Mouse (Mus musculus) forebrain, embryonic 16.5 days (tissue): Measurements from ENCODE around the gene Gse1. TPM values are rescaled to one million over a fixed set of nuclear protein-coding genes. Genes with fewer than 3 reads are reported as not detected.
A peak's percentile ranks its signal among the peaks of the same experiment; 100 is the strongest.

ENCODE experiments used
- ATAC-seq: fragments of 200-750 bp; cut with Nextera tagmentation; 2 replicates; pipeline ENCODE4 v1.8.0; 2017; ENCODE audit warnings: mild to moderate bottlenecking, moderate library complexity
- H3K27ac ChIP-seq: fragments of 300-500 bp; sonication (generic); 2 replicates; pipeline ENCODE4 v1.5.1; 2014; ENCODE audit warnings: low read length, control low read depth
- H3K27me3 ChIP-seq: fragments of 300-500 bp; sonication (generic); replicated peaks from 2 replicates; pipeline ENCODE4 v1.6.1; 2014; ENCODE audit warnings: low read length; ENCODE audit not compliant: control insufficient read depth, insufficient read depth
- H3K36me3 ChIP-seq: fragments of 300-500 bp; sonication (generic); 2 replicates; pipeline ENCODE4 v1.6.1; 2014; ENCODE audit not compliant: control insufficient read depth, insufficient read depth
- H3K4me1 ChIP-seq: fragments of 300-500 bp; sonication (generic); replicated peaks from 2 replicates; pipeline ENCODE4 v1.6.1; 2014; ENCODE audit warnings: low read length; ENCODE audit not compliant: control insufficient read depth, insufficient read depth
- H3K4me2 ChIP-seq: fragments of 300-500 bp; sonication (generic); 2 replicates; pipeline ENCODE4 v1.6.1; 2014; ENCODE audit warnings: mild to moderate bottlenecking, low read length, control low read depth
- H3K4me3 ChIP-seq: fragments of 300-500 bp; sonication (generic); replicated peaks from 2 replicates; pipeline ENCODE4 v1.5.1; 2014; ENCODE audit warnings: mild to moderate bottlenecking, low read length, control low read depth
- H3K9ac ChIP-seq: fragments of 300-500 bp; sonication (generic); replicated peaks from 2 replicates; pipeline ENCODE4 v1.6.1; 2014; ENCODE audit warnings: low read depth, low read length, control low read depth
- H3K9me3 ChIP-seq: fragments of 300-500 bp; sonication (generic); 2 replicates; pipeline ENCODE4 v1.6.1; 2016; ENCODE audit warnings: low read length; ENCODE audit not compliant: control insufficient read depth
- WGBS: fragments of 180-500 bp; shearing (Covaris S2); extraction: QIAGEN DNeasy Blood & Tissue Kit; methylation state at CpG from one replicate; pipeline ENCODE4 v1.1.7; 2014; 5-methylcytosine and 5-hydroxymethylcytosine counted together
- polyA plus RNA-seq: library from polyadenylated mRNA; unstranded; fragments of >200 nt; fragmentation: Nextera tagmentation; extraction: Ambion mirVana; gene quantifications from 2 replicates; pipeline ENCODE4 v1.2.1, GENCODE M21; 2015

Gene Gse1
- polyA plus RNA-seq, 1 experiment from 2014 or later, result 34.9 TPM

DNA sequence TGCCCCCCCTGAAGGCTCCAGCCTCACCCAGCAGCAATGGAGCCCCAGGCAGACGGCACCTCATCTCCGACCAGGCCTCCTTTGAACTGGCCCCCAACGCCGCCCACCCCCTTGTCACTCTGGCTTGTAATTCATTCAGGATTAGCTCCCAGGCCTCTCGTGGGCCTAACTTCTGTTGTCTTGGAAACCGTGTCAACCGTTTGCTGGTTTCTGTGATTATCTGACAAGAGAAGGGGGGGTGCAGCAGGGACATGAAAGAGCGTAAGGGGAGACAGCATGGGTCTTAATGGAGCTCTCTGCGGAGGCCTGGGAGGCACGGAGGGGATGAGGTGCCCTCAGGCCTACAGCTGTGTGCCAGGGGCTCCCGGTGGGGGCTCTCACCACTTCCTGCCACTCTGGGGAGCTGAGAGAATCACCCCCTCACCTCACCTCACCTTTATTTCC, 269.3 kb downstream of the Gse1 start:
- no peak overlapping the region for H3K4me3 ChIP-seq
- ATAC-seq, result peak; percentile 12; the same call in 1 of the 2 replicates

DNA sequence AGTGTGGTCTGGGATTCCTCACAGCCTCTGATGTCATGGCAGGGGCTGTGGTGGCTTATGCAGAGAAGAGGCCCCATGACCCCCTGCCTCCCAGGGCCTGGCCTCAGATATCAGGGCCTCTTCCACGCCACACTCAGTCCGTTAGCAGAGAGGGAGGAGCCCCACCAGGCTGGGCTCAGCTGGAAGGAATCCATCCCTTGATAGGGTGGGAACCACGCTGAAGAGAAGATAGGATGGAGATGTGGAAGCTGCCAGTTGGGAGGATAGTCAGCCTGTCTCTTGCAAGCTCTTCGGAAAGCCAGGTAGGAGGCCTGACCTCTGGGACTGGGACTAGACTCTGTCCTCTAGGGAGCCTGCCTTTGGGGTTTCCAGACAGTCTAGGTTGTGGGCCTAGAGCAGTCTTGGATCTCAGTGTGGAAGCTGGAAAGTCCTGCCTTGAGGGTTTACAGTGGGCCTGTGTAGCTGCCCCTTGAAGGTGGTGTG, 270.1 kb downstream of the Gse1 start:
- WGBS, result 20% methylated on average over 4 of the region's 4 CpGs
- H3K9me3 ChIP-seq, result no peaks in the 10 kb centered on the region
- H3K36me3 ChIP-seq, result no peaks in the 10 kb centered on the region
- ATAC-seq, result peak; percentile 15; the same call in 1 of the 2 replicates
- no peaks in the 10 kb centered on the region for H3K27me3 ChIP-seq
- H3K27ac ChIP-seq, result peak overlapping the region; percentile 54
- H3K9ac ChIP-seq, result peak overlapping the region; percentile 36; the same call in 1 of the 2 replicates
- H3K4me2 ChIP-seq, result peak overlapping the region; percentile 40
- peaks cover 84% of the 10 kb centered on the region for H3K4me1 ChIP-seq
- H3K4me3 ChIP-seq, result no peak overlapping the region

More for the DNA sequence above, 269.3 kb downstream of the Gse1 start:
- 6% methylated on average over 11 of the region's 11 CpGs for WGBS
- Histone ChIP-seq H3K4me2 (peak overlapping the region; percentile 40), H3K9ac (peak overlapping the region; percentile 36), H3K4me1 (peaks cover 86% of the 10 kb centered on the region), H3K36me3 (no peaks in the 10 kb centered on the region), H3K9me3 (no peaks in the 10 kb centered on the region), H3K27me3 (no peaks in the 10 kb centered on the region), H3K27ac (peak overlapping the region; percentile 30; the same call in 1 of the 2 replicates)

DNA sequence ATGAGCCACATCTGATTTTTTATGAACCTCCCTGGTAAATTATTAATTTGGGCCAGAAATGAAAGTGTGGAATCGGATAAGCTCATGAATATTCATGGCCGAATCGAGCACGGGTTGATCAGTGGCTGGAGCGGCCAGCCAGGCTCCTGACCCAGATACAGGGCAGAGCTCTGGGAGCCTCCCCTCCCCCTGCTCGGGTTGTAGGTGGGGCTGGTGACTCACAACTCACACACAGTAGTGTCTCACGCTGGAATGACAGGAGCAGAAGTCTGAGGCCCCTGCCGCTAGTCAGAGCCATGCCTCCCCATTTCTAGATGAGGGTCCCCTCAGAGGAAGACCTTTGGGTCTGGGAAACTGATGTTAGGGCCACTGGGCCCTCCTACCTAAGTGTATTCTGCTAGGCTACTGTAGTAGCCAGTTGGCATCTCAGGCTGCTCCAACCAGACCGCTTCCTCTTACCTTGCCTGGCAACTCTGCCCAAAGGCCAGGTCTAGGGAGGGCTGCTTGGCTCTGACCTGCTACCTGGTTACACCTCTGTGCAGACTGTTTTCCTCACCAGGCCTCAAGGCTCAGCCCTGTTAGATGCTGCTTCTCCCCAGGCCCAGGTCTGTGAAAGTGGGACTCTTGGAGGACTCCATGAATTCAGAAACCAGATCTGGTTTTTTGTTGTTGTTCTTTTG, 270.8 kb downstream of the Gse1 start:
- Histone ChIP-seq H3K4me3 (no peak overlapping the region), H3K4me1 (peaks cover 84% of the 10 kb centered on the region), H3K36me3 (no peaks in the 10 kb centered on the region), H3K27ac (peak overlapping the region; percentile 54; the same call in 1 of the 2 replicates), H3K4me2 (peak overlapping the region; percentile 40), H3K9ac (peak overlapping the region; percentile 36; the same call in 1 of the 2 replicates), H3K9me3 (no peaks in the 10 kb centered on the region), H3K27me3 (no peaks in the 10 kb centered on the region)
- 0 out of 2 replicates have a peak, but pooled peaks have one; percentile 16 for ATAC-seq
- 20% methylated on average over 9 of the region's 9 CpGs for WGBS

DNA sequence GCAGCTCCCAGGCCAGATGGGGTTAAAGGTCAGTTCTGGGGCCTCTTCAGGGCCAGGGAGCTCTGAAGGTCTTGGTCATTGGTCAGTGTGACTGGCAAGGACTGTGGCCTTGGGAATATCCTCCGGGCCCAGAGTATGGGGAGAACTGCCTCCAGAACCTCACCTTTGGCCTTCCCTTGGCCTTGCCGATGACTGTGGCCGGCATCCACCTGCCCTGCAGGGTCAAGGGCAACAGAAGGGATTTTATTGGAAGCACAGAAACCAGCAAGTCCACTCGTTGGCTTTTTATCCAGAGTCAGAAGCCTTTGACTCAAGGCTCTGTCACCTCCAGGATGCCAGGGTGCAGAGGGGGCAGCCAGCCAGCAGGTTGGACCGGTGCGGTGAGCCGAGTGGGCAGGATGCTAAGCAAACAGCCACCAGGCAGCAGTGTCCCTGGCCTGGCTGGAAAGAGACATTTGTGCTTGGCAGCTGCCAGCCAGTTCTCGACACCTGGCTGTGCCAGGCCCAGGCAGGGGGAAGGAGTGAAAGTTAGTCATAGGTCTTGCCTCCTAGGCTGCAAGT, 272.5 kb downstream of the Gse1 start:
- 74% methylated on average over 8 of the region's 8 CpGs for WGBS
- no peak overlapping the region; the same call in 1 of the 2 replicates for H3K9ac ChIP-seq
- no peaks in the 10 kb centered on the region for H3K27me3 ChIP-seq
- no peaks in the 10 kb centered on the region for H3K36me3 ChIP-seq
- H3K4me3 ChIP-seq, result no peak overlapping the region
- no peak overlapping the region; the same call in 1 of the 2 replicates for H3K27ac ChIP-seq
- no peaks in the 10 kb centered on the region for H3K9me3 ChIP-seq
- H3K4me2 ChIP-seq, result no peak overlapping the region
- peaks cover 87% of the 10 kb centered on the region for H3K4me1 ChIP-seq
- ATAC-seq, result no peak

DNA sequence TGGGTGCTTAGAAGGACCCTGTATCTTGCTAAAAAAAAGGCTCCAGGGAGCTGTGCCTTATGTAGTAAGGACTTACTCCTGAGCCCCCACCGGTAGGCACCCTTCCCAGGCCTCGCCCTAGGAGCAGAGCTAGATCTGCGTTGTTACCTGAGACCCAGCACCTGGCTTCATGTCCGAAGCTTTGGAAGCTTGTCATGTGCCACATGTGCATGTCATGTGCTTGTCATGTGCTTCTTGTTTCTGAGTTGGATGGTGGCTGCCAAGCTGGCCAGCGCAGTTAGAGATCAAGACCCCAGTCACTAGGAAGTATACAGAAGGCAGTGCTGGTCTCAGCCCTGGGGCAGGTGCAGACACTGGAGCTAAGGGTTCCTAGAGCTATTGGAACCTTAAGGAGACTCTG, 273.2 kb downstream of the Gse1 start:
- Histone ChIP-seq H3K9ac (no peak overlapping the region), H3K4me2 (no peak overlapping the region), H3K9me3 (no peaks in the 10 kb centered on the region), H3K27ac (no peak overlapping the region), H3K4me1 (peaks cover 91% of the 10 kb centered on the region), H3K4me3 (no peak overlapping the region), H3K27me3 (no peaks in the 10 kb centered on the region), H3K36me3 (no peaks in the 10 kb centered on the region)
- ATAC-seq, result no peak
- WGBS, result 88% methylated on average over 5 of the region's 5 CpGs

DNA sequence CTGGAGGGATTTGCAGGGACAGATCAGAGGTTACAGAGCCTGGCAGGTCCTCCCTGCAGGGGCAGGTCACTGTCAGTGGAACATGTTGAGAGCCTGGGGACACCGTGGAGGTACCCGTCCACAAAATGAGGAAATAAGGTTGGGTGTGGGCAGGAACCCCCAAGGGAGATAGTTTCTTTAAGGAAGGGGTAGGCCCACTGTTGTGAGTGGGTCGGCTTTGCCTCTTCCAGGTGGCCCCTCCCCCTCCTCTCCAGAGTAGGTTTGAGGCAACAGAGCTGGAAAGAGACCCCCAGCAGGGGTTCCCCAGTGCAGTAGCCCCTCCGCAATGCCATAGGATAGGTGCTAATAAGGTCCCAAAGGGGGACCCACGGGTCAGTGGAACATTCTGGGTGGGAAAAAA, 274.2 kb downstream of the Gse1 start:
- H3K9me3 ChIP-seq, result no peaks in the 10 kb centered on the region
- 66% methylated on average over 5 of the region's 5 CpGs for WGBS
- H3K9ac ChIP-seq, result no peak overlapping the region
- no peak overlapping the region for H3K4me2 ChIP-seq
- H3K4me1 ChIP-seq, result peaks cover 86% of the 10 kb centered on the region
- H3K36me3 ChIP-seq, result no peaks in the 10 kb centered on the region
- H3K4me3 ChIP-seq, result no peak overlapping the region
- ATAC-seq, result no peak
- no peak overlapping the region for H3K27ac ChIP-seq
- no peaks in the 10 kb centered on the region for H3K27me3 ChIP-seq

DNA sequence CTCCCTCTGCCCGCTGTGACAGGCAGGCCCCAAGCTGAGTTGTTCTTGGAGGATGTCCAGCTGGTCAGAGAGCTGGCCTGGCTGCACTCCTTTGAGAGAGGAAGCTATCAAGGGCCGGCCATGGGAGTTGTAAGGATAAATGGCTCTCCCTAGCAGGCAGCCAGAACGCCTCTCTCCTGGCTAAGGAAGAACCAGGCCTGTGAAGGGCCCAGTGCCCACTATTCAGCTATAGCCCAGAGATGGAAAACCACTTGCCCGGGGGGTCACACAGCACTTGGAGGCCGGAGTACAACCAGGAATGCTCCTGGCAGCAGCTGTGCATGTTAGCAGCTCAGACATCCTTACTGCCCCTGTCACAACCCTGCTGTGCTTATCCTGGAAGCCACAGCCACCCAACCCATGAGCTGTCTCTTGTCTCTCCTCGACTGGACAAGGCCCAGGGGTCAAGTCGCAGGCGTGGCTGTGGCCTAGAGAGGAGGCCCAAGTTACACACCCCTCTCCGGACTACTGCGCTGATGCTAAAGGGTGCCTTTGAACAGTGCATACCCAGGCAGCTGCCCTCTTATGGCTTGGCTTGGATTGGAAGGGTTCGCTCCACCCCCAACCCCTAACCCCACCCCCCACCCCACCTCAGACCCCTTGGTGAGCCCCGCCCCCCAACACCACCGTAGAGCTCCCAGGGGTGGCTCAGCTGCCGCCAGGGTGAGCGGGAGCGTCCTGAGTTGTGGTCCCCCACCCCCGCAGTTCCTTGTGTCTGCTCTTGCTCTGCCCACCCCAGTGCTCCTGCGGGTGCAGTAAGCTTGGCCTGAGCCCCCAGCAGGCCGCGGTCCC, 276.2 kb downstream of the Gse1 start:
- peak overlapping the region; percentile 63 for H3K9ac ChIP-seq
- H3K27ac ChIP-seq, result peak overlapping the region; percentile 86
- H3K4me2 ChIP-seq, result peak overlapping the region; percentile 63
- no peaks in the 10 kb centered on the region for H3K36me3 ChIP-seq
- 5% methylated on average over 20 of the region's 20 CpGs for WGBS
- peaks cover 87% of the 10 kb centered on the region for H3K4me1 ChIP-seq
- no peaks in the 10 kb centered on the region for H3K27me3 ChIP-seq
- H3K9me3 ChIP-seq, result no peaks in the 10 kb centered on the region
- peak overlapping the region; percentile 33 for H3K4me3 ChIP-seq
- ATAC-seq, result peak; percentile 13; the same call in 1 of the 2 replicates

DNA sequence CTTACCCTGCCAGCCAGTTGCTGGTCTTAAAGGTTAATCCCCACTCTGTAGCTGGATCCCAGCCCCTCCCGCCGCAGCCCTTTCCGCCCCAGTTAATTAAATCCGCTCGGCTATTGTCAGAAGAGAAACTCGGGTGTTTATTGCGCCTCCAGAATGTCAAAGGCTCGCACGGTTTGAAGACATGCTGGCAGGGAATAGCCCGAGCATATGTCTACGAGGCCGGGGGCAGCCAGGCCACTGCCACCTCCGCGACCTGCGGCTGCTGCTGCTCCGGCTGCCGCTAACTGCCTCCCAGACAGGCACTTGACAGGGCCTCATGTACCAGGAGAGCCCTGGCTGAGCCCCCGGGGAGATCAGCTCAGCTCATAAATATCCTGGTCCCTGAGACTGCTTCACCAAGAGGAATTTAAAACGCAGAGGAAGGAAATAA, 276.8 kb downstream of the Gse1 start:
- Histone ChIP-seq H3K4me3 (peak overlapping the region; percentile 33), H3K4me1 (peaks cover 89% of the 10 kb centered on the region), H3K4me2 (peak overlapping the region; percentile 63), H3K9ac (peak overlapping the region; percentile 63), H3K9me3 (no peaks in the 10 kb centered on the region), H3K36me3 (no peaks in the 10 kb centered on the region), H3K27me3 (no peaks in the 10 kb centered on the region), H3K27ac (peak overlapping the region; percentile 86)
- peak; percentile 50 for ATAC-seq
- WGBS, result 0% methylated on average over 19 of the region's 19 CpGs
